Mouse (Mus musculus): ENCODE data around the gene Gtf3c6.
A peak's percentile ranks its signal among the peaks of the same experiment; 100 is the strongest.

The Gtf3c6 gene

DNA sequence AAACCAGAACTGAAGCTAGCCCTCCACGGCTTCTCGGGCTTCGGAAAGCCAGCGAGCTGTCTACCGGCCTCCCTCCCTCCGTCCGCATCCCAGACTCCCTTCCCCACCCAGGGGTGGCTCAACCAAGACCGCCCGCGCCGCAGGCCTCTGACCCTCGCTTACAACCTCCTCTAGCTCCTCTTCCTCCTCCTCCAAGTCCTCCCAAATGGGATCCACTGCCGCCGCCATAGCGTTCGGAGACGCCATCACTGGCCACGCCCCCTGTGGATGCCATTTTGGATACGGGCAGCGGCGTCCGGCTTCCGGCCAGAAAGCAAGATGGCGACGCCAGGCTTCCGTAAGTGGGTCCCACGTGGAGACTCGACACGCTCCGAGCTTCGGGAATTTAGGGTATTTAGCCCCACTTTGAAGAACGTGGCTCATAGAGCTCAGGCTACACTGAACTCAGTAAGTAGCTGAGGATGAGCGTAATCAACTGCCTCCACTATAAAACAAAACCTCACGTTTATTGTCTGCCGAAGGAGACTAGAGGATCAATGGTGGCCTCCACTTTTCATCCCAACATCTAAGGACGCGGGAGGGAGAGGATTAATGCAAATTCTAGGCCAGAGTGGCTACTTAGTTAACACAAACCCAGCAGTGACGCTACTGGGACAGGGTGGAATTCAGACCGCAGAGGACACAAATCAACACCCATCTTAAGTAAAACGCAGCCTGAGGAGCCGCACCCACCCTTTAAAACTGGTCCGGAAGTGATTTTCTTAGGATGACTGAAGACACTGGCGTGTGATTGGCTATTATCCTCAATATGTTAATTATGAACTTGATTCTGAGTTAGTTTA, at the start of gene Gtf3c6:
Gene Gtf3c6, minus strand, starts transcription at position 695 of the 842 bp plus-strand sequence.
- ATAC-seq (ENCODE audit: insufficient number of reproducible peaks, low FRiP score, low TSS enrichment) = peak; percentile 82

DNA sequence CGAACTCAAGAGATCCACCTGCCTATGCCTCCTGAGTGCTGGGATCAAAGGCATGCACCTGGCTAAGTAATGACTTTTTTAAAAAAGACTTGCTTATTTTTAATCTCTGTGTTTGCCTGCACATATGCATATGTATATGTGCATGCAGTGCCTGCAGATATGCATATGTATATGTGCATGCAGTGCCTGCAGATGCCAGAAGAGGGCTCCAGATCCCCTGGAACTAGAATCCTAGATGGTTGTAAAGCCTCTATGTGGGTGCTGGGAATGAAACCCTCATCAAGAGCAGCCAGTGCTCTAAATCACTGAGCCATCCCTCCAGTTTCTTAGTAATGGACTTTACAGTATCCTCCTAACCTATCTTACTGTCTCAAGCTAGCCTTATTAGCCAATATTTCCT, 48.1 kb upstream of the Gtf3c6 start:
- no peak for ATAC-seq (ENCODE audit: insufficient number of reproducible peaks, low FRiP score, low TSS enrichment)

DNA sequence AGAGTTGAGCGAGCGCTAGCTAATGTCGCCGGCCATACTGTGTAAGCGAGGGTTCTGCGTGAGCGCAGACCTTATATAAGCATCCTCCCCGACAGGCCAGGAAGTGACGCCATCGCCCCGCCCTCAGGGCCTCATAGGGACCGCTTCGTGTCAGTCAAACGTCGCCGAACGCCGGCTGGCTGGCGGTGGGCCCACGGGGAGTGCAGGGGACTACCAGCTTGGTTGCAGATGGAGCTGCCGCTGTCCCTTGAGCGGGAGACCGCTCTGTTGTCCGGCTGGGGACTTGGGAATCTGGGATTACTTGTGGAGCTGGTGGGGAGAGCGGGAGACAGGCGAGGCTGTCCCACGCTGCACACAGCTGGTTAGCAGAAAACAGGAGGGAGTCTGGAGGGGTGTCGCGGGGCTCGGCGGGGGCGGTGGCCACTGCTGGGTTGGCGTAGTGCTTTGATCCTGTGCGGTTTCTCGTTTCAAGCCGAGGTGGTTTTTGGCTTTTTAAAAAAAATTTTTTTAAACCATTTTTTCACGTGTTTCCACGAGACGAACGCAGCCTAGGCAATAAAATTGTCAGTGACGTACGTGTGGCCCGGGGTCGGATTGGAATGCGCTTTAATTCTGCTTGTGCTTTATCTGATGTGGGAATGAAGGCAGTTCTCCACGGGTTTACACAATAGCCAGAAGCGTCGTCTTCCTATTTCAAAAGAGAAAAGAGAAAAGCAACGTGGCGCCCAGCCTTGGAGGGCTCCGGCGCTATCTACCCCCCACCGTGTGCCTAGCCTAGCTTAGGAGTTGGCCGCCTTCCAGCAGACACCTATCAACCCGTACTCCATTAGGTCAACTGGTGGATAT, 44.5 kb upstream of the Gtf3c6 start, which contains the start of gene Amd1:
Gene Amd1, minus strand, starts transcription at position 47 of the 846 bp plus-strand sequence.
- peak; percentile 98 for ATAC-seq (ENCODE audit: insufficient number of reproducible peaks, low FRiP score, low TSS enrichment)

DNA sequence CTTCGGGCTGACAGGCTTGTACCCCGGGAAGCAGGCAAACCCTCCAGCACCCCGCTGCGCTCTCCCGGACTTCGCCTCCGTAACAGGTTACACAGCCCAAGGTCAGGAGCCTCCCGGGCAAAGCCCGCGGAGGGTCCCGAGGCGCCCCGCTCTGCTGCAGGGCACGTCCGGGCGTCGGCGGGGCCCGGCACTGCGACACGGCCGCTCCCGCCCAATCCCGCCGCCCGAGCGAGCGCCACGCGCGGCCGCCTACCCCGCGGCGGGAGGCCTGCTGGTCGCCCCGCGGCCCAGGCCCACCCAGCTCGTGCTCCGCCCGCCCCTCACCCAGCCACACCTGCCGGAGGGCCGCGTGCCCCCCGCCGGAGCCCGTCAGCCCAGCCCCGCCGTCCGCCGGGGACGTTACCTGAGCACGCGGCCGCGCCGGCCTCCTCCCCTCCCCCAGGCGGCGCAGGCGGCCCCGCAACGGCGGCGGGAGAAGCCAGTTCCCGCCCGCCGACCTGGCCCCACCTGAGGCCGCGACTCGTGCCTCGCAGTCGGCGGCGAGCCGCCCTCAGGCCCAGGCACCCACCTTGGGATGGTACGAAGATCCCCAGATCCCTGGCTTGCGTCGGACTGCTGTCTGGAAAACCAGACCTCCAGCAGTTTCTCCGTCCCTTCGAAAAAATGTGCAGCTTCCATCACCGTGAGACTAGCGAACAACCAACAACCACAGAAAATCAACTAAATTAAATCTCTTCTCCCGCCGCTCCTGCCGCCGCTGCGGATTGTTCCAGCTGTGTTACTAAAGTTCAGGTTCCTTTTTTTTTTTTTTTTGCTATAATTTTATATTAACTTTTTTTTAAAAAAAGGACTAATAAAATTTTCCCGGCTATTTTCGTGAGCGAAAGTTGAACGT, 43.5 kb upstream of the Gtf3c6 start:
- ATAC-seq (ENCODE audit: insufficient number of reproducible peaks, low FRiP score, low TSS enrichment) = peak; percentile 47; the same call in 1 of the 2 replicates

DNA sequence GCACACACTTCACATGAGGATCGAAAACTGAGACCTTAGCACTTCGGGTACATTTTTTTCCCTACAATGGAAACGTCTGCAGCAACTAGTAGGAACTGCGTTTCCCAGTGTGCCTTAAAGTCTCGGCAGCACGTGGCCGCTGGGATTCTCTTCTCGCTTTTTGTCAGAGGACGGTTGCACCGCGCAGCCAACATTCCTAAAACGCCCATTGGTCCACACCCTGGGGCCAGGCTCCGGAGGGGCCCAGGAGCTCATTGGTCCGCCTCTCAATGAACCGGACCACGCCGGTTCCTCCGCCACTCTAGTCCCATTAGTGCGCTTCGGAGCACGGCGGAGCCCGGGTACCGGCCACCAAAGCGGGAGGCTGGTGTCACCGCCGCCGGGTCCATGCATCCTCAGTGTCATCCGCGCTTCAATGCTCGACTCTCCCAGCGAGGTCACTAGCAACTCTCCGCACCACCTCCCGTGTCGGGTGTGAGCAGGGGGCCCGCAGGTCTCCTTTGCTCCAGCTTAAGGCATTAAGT, 42.8 kb upstream of the Gtf3c6 start:
- peak; percentile 85 for ATAC-seq (ENCODE audit: insufficient number of reproducible peaks, low FRiP score, low TSS enrichment)

DNA sequence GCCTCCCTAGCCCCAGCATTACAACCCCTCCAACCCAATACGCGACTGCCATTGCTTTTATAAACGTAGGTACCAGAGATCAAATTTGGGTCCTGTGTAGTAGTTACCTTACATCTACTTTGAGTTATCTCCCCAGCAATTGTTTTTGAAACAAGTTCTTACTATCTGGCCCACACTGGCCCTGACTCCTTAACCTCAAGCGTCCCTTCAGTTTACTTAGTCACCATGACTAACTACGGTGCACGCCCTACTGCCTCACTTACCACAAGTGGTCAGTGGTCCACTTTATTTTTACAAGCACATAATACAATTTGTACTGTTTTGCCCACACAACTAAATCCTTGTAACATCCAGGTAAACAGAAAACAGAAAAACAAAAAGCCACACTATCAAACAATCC, 34.7 kb upstream of the Gtf3c6 start:
- no peak for ATAC-seq (ENCODE audit: insufficient number of reproducible peaks, low FRiP score, low TSS enrichment)

DNA sequence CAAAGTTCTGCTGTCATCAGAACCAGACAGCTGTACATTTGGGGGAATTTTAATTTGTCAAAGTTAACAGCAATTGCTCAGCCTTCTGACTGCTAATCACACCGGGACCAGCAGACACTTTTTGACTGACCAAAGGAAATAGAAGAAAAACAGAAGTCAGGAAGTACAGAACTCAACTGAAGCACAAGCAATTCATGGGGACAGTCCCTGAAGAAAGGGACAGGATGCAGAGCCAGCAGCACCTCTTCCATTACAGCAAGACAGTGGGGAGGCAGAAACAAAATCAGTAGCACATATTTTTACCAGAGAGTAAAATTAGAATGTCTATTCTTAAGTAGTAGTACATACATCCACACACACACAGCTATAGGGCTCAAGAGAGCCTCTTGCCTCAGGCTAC, 28.9 kb upstream of the Gtf3c6 start:
- no peak for ATAC-seq (ENCODE audit: insufficient number of reproducible peaks, low FRiP score, low TSS enrichment)

DNA sequence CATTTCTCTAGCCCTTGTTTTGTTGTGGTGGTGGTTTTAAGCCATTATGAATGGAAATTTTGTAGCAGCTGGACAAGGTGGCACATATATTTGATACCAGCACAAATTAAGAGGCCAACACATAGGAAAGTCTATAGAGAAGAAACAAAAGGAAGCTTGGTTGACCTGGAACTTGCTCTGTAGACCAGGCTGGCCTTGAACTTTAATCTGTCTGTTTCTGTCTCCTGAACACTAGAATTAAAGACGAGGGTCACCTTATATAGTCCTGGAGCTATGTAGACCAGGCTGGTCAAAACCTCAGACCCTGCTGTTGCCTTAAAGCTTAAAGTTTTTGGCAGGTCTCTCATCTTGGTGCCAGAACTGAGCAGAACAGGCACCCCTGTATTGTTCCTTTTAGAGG, 27.7 kb upstream of the Gtf3c6 start:
- ATAC-seq (ENCODE audit: insufficient number of reproducible peaks, low FRiP score, low TSS enrichment) = no peak

DNA sequence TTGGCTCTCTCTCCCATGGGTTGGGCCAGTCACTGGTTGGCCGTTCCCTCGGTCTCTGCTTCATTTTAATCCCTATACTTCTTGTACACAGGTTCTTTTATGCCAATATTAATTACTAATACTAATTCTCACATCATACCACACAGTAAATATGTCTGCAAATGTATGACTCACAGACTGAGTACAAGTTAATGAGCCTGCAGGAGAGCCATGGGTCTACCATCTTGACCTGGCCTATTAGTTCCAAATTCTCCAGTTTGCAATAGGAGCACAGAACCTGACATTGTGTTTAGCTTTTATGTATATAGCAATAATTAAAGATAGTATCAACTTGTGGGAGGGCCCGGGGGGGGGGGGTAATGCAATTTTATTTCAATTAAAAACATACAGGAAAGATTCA, 27.1 kb upstream of the Gtf3c6 start:
- ATAC-seq (ENCODE audit: insufficient number of reproducible peaks, low FRiP score, low TSS enrichment) = no peak

DNA sequence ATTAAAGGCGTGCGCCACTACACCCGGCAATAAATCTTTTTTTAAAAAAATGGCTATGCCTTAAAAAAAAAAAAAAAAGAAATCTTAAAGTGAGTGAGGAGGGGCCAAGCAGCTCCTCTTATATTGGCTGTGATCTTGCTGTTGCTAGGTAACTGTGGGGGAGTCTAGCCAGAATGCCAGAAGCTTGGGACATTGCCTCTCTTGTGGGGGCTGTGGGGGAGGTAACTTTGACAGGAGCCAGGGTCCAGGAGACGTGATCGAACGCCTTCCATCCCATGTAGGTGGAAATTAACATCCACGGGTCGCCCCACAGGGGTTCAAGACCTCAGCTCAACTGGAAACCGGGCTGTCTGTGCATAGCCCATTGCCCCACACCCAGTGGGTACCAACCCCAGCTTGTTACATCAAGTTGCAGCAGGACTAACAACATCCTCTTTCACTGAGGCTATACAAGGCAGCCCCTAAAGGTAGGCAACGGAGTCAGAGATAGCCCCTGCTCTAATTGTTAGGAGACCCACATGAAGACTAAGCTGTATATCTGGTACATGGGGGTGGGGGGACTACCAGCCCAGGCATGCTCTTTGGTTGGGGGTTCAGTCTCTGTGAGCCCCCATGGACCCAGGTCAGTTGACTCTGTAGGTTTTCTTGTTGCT, 26.4 kb upstream of the Gtf3c6 start:
- ATAC-seq (ENCODE audit: insufficient number of reproducible peaks, low FRiP score, low TSS enrichment) = no peak

DNA sequence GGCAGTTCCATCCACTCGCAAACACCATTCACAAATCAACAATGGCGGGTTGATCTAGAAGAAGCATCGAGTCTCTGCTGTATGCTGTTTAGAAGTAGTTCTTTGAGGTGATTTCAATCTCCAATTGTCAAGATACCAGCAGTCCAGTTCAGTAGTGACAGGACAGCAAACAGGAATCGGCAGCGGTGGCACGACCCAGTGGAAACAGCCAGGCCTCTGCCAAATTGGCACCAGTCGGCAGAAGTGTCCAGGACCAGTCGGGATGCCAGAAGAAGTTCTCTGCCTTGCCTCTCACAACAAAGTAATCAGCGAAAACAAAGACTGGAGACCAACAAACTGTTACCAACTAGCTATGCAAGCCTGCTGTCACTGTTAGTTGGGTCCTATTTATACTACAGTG, 25.7 kb upstream of the Gtf3c6 start:
- no peak for ATAC-seq (ENCODE audit: insufficient number of reproducible peaks, low FRiP score, low TSS enrichment)

DNA sequence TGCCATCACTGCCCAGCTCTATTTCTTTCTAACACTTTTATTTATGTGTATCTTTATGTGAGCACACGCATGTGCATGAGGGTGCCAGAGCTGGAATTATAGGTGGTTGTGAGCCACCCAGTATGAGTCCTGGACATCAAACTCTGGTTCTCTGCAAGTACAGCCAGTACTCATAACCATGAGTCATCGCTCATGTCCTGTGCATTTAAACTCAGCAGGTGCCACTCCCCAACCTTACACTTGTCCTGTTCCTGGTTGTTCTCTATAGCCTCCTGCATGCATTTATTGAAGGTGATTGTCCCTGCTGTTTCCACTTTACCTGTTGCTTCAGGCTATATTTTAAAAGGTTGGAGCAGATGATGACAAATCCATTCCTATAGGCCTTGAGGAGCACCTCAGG, 23.7 kb upstream of the Gtf3c6 start:
- ATAC-seq (ENCODE audit: insufficient number of reproducible peaks, low FRiP score, low TSS enrichment) = no peak

DNA sequence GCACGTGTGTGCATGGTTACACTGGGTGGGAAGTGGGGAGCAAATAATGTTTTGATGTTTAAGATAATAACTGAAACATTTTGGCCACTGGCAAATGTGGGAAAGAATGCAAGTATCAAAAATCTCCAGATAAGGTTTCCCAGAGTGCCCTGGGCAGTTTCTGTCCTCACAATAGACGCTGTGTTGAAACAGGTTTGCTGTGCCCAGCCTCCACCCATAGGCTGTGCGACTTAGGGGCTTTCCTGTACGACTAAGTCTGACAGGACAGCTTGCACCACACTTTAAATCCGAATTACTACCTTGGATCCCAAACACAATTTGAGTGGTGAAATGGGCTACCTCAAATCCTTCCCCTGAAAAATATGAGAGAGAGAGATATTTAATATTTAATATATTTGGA, 20.4 kb upstream of the Gtf3c6 start:
- ATAC-seq (ENCODE audit: insufficient number of reproducible peaks, low FRiP score, low TSS enrichment) = no peak

DNA sequence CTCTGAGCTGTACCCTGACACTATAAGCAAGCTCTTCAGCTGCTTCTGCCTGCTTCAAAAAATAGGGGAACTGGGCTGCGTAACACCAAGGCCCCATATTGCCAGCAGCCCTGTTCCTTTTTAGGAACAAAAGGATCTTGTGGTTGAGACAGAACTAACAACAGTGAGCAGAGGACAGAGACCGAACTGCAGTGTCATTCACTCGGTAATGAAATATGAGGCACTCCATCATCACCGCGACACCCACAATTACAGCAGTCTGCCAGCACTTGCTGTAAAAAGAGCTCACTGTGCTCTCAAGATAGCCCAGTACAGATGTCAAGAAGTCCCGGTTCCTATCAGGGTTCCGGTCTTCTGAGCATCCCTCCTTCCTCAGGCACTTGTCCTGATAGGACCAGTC, 18.1 kb upstream of the Gtf3c6 start:
- no peak for ATAC-seq (ENCODE audit: insufficient number of reproducible peaks, low FRiP score, low TSS enrichment)

DNA sequence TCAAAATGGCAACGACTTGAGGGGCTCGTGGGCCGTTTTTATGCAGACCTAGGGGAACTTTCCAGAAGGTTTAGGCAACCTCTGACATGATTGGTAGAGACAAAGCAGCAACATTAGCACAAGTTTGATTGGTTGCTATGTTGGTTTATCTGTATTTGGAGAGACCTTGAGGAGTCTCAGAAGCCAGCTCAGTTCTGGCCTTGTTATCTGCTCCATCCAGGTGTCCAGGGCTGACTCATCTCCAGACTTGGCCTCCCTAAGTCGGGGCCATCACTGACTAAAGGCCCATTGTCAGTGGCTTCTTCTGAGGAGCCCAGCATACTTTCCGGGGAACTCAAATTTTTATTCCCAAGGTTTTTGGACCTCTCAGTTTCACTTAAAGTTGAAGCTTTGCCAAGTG, 16.0 kb upstream of the Gtf3c6 start:
- ATAC-seq (ENCODE audit: insufficient number of reproducible peaks, low FRiP score, low TSS enrichment) = no peak

DNA sequence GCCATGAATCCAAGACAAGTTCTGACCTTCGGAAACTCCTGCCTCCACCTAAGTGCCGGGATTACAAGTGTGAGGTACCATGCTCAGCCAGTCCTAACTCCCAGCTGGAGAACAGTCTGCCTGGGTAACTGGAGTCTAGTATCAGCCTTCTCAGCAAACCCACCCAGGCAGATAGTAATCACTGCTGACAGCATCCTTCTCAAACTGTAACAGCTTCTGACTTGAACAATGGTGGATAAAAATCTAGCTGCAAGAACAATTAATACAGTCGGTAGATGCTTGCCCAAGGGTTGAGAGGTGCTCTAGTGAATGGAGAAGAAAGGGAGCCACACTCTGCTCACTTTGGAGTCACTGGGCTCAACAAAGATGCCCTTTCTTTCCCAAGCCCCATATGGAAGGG, 13.3 kb upstream of the Gtf3c6 start:
- no peak for ATAC-seq (ENCODE audit: insufficient number of reproducible peaks, low FRiP score, low TSS enrichment)

DNA sequence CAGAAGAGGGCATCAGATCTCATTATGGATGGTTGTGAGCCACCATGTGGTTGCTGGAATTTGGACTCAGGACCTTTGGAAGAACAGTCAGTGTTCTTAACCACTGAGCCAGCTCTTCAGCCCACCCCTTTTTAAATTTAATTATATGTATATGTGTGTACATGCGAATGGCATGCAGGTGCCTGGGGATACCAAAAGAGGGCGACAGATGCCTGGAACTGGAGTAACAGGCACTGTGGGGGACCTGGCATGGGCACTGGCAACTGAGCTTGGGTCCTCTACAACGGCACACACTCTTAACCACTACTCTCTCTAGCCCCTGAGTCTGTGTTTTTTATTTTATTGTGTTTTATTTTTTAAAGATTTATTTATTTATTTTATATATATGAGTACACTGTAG, 7.0 kb upstream of the Gtf3c6 start:
- ATAC-seq (ENCODE audit: insufficient number of reproducible peaks, low FRiP score, low TSS enrichment) = no peak

DNA sequence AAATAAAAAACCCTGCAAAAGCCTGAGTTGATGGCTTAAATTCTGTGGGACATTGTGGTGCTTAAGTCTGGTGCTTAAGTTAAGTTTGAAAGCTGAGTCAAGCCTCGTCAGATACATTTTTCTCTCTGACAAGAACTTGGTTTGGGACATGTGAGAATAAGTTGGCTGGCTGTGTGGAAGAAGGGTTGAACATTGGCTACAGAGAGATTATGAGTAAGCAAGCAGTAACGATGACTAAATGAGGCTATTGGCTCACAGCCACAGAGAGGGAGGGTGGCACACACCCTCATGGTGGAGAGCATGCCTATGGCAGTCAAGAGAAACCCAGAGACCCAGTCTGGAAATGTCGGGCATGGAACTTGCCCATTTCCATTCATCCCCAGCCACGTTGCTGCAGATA, 5.8 kb upstream of the Gtf3c6 start:
- no peak for ATAC-seq (ENCODE audit: insufficient number of reproducible peaks, low FRiP score, low TSS enrichment)

DNA sequence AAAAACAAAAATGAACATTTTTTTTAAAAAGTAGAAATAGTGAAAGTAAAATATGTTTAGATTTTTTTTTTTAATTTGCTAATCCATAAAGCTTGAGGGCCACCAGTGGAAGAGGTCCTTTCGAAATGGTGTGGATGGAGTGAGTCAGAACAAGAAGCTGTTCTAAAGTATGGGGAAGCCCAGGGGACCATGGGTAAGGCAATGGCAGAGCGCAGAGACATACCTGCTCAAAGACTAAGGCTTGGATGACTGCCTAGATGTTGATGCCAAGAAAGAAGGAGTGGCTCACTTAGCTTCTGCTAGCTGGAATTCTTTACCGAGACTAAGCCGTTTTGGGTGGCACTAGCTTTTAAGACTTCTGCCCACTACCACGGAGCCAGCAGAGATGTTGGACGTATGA, 4.3 kb upstream of the Gtf3c6 start:
- no peak for ATAC-seq (ENCODE audit: insufficient number of reproducible peaks, low FRiP score, low TSS enrichment)

DNA sequence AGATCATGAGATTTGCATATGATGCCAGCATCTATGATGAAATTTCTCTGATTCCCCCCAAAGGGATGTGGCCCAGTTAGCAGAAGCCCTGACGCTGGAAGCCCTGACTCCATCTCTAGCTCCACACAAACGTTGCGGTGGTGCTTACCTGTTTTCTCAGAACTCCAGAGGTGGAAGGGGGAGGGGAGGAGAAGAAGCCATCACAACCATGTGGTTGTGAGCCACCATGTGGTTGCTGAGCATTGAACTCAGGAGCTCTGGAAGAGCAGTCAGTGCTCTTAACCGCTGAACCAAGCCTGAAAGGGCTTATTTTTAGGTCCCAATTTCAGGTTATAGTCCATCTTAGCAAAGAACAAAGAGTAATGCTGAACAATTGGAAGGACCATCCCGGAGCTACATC, 2.4 kb upstream of the Gtf3c6 start:
- ATAC-seq (ENCODE audit: insufficient number of reproducible peaks, low FRiP score, low TSS enrichment) = no peak

Data from cerebellum, adult (tissue).